Mouse (Mus musculus) cerebellum, adult 2 months (tissue): ENCODE measurements at regions not wholly inside any gene's neighbourhood (a gene's known extent, or its start where the extent isn't known, plus 50 kb on each side); places are given as distances from the start of the nearest gene placed in this dataset.

Experiments
- CTCF ChIP-seq: fragments of 200-500 bp; IDR thresholded peaks from 2 replicates; pipeline ENCODE4 v1.5.1; 2011; ENCODE audit warnings: low read depth, mild to moderate bottlenecking, control low read depth, low read length, moderate library complexity, borderline replicate concordance; ENCODE audit not compliant: insufficient read depth
- POLR2A ChIP-seq: fragments of 200-500 bp; IDR thresholded peaks from 2 replicates; pipeline ENCODE4 v1.6.1; 2011; ENCODE audit warnings: low read length, control low read depth, borderline replicate concordance; ENCODE audit not compliant: insufficient read depth

- TF ChIP-seq CTCF (no peak), POLR2A (no peak)
Observed at GRCm38 (mm10) chr2:17898780-17899179, 98.0 kb downstream of the H2al2a start.
